Mouse (Mus musculus) T-helper 1 cell (primary cell): ENCODE measurements at regions not wholly inside any gene's neighbourhood (a gene's known extent, or its start where the extent isn't known, plus 50 kb on each side); places are given as distances from the start of the nearest gene placed in this dataset.

Experiments used
- in situ Hi-C: fragments of 300-600 bp; cut with MboI, MseI; formaldehyde crosslinking; loops from one replicate; pipeline ENCODE4 v1.15.1; 2025; ENCODE audit warnings: high pct_unique_total_duplicates

GRCm38 (mm10) chr7:71488016-71488650 is 136.8 kb upstream of the Gm10295 start:
- in situ Hi-C loops = no loop called here

GRCm38 (mm10) chr7:71475383-71475782 is 124.1 kb upstream of the Gm10295 start:
- in situ Hi-C loops = no loop called here

GRCm38 (mm10) chr7:71472384-71473141 is 121.3 kb upstream of the Gm10295 start:
- in situ Hi-C loops = no loop called here

GRCm38 (mm10) chr7:71471658-71472383 is 120.5 kb upstream of the Gm10295 start:
- in situ Hi-C loops = no loop called here

- in situ Hi-C loops = no loop called here
Measured at GRCm38 (mm10) chr7:71471319-71471657, 120.0 kb upstream of the Gm10295 start.

- in situ Hi-C loops = no loop called here
Measured at GRCm38 (mm10) chr7:71470418-71470817, 119.1 kb upstream of the Gm10295 start.

GRCm38 (mm10) chr7:71469951-71470350 is 118.7 kb upstream of the Gm10295 start:
- in situ Hi-C loops = no loop called here

- in situ Hi-C loops = no loop called here
Measured at GRCm38 (mm10) chr7:71467436-71468127, 116.3 kb upstream of the Gm10295 start.

- in situ Hi-C loops = no loop called here
Measured at GRCm38 (mm10) chr7:71464127-71464526, 112.8 kb upstream of the Gm10295 start.

- in situ Hi-C loops = no loop called here
Measured at GRCm38 (mm10) chr7:71463565-71463964, 112.3 kb upstream of the Gm10295 start.

GRCm38 (mm10) chr7:71459805-71460204 is 108.5 kb upstream of the Gm10295 start:
- in situ Hi-C loops = no loop called here

GRCm38 (mm10) chr7:71458104-71458754 is 106.9 kb upstream of the Gm10295 start:
- in situ Hi-C loops = no loop called here

GRCm38 (mm10) chr7:71457409-71458103 is 106.3 kb upstream of the Gm10295 start:
- in situ Hi-C loops = no loop called here

- in situ Hi-C loops = no loop called here
Measured at GRCm38 (mm10) chr7:71456421-71456820, 105.1 kb upstream of the Gm10295 start.

GRCm38 (mm10) chr7:71440330-71441240 is 89.3 kb upstream of the Gm10295 start:
- in situ Hi-C loops = no loop called here

GRCm38 (mm10) chr7:71425982-71426381 is 74.7 kb upstream of the Gm10295 start:
- in situ Hi-C loops = no loop called here

GRCm38 (mm10) chr7:71419261-71419660 is 68.0 kb upstream of the Gm10295 start:
- in situ Hi-C loops = loop anchor here (25.0 kb wide), 1 partner anchor 1932 kb away; no protein-coding TSS in a partner anchor

- in situ Hi-C loops = loop anchor here (25.0 kb wide), 1 partner anchor 1932 kb away; no protein-coding TSS in a partner anchor
Measured at GRCm38 (mm10) chr7:71418856-71419255, 67.6 kb upstream of the Gm10295 start.

GRCm38 (mm10) chr7:71414756-71415155 is 63.5 kb upstream of the Gm10295 start:
- in situ Hi-C loops = loop anchor here (25.0 kb wide), 1 partner anchor 1927 kb away; no protein-coding TSS in a partner anchor

GRCm38 (mm10) chr7:71413121-71413520 is 61.8 kb upstream of the Gm10295 start:
- in situ Hi-C loops = loop anchor here (25.0 kb wide), 1 partner anchor 1926 kb away; no protein-coding TSS in a partner anchor
